Mouse (Mus musculus) kidney, embryonic 15.5 days (tissue): Measurements from ENCODE around the gene Hnrnpa3. TPM values are rescaled to one million over a fixed set of nuclear protein-coding genes. Genes with fewer than 3 reads are reported as not detected.

Experiments
- ATAC-seq: fragments of 200-750 bp; cut with Nextera tagmentation; replicated peaks from 2 replicates; pipeline ENCODE4 v1.8.0; 2017; ENCODE audit warnings: moderate TSS enrichment; ENCODE audit not compliant: low FRiP score
- H3K27ac ChIP-seq: fragments of 300-500 bp; sonication (generic); 2 replicates; pipeline ENCODE4 v1.5.1; 2015; ENCODE audit warnings: mild to moderate bottlenecking, inconsistent platforms
- H3K27me3 ChIP-seq: fragments of 300-500 bp; sonication (generic); 2 replicates; pipeline ENCODE4 v1.6.1; 2015; ENCODE audit warnings: inconsistent platforms
- H3K36me3 ChIP-seq: fragments of 300-500 bp; sonication (generic); 2 replicates; pipeline ENCODE4 v1.6.1; 2015; ENCODE audit warnings: inconsistent platforms
- H3K4me1 ChIP-seq: fragments of 300-500 bp; sonication (generic); 2 replicates; pipeline ENCODE4 v1.6.1; 2015; ENCODE audit warnings: inconsistent platforms
- H3K4me2 ChIP-seq: fragments of 300-500 bp; sonication (generic); 2 replicates; pipeline ENCODE4 v1.6.1; 2015; ENCODE audit warnings: moderate library complexity, mild to moderate bottlenecking, inconsistent platforms
- H3K4me3 ChIP-seq: fragments of 300-500 bp; sonication (generic); replicated peaks from 2 replicates; pipeline ENCODE4 v1.5.1; 2015; ENCODE audit warnings: mild to moderate bottlenecking, inconsistent platforms
- H3K9ac ChIP-seq: fragments of 300-500 bp; sonication (generic); 2 replicates; pipeline ENCODE4 v1.6.1; 2015; ENCODE audit warnings: mild to moderate bottlenecking, inconsistent platforms
- H3K9me3 ChIP-seq: fragments of 300-500 bp; sonication (generic); replicated peaks from 2 replicates; pipeline ENCODE4 v1.6.1; 2016; ENCODE audit warnings: inconsistent platforms
- WGBS: fragments of 180-500 bp; shearing (Covaris S2); methylation state at CpG from one replicate; pipeline ENCODE4 v1.1.7; 2015; ENCODE audit warnings: mixed read lengths; 5-methylcytosine and 5-hydroxymethylcytosine counted together
- polyA plus RNA-seq: library from polyadenylated mRNA; unstranded; fragments of >200 nt; fragmentation: Nextera tagmentation; extraction: Ambion mirVana; gene quantifications from 2 replicates; pipeline ENCODE4 v1.2.1, GENCODE M21; 2015

Gene Hnrnpa3
- polyA plus RNA-seq, 1 experiment from 2014 or later = 381 TPM

DNA sequence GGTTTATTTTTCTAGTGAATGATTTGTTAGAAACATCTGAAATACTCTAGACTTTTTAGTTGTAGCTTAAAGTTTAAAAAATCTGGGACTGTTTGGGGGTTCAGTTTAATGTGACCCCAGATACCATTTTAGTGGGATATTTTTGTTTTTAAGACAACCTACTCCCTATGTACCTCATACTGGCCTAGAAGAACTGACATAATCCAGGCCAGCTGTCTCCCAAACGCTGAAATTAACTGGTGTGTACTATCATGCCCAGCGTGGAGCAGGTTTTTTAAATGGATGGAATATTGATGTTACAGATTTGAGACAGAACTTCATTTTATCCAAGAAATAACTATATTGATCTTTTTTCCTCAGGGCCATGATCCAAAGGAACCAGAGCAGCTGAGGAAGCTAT lies 2.0 kb downstream of the Hnrnpa3 start:
- Histone ChIP-seq H3K27me3 (no peaks in the 10 kb centered on the region), H3K4me3 (peak overlapping the region; percentile 86), H3K9me3 (no peaks in the 10 kb centered on the region), H3K36me3 (peaks cover 39% of the 10 kb centered on the region), H3K27ac (no peak overlapping the region), H3K4me2 (peak overlapping the region; percentile 65), H3K9ac (peak overlapping the region; percentile 92), H3K4me1 (peaks cover 21% of the 10 kb centered on the region)
- ATAC-seq = no peak
- WGBS = 18% methylated on average over 2 of the region's 2 CpGs

DNA sequence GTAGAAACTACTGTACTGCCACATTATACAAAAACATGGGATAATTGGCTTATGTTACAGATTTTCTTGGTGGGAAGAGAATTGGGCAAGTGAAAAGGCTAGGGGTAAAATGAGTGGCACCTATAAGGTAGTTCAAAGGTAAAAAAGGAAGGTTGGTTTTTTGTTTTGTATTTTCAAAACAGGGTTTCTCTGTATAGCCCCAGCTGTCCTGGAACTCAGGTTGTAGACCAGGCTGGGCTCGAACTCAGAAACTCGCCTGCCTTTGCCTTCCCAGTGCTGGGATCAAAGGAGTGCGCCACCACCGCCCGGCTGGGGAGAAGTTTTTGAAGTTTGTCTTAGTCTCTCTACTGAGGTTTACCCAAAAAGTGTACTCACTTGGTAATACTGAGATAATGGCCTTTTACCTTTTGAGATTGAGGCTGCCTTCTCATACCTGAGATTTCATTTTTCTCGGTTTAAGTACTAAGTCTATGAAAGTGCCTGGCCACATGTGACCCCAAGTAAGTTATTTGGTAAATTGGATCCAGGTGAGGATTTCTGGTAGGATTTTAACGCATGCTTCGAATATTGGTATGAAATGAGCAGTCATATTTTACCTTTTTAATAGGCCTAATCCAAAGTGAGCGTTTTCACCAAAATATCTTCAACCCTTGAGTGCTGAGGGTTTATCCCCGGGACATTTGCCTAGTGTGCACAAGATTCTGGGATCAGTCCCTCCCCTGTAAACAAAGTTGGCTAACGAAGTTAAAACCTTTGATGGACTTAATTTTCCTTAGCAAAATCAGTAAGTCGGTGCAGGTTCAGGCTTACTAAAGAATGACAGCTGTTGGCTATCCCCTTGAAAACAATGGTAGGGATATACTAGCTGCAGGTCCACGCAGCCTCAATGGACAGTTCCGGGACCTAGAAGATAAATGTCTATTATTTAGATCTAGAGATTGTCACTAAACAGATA lies 10.7 kb downstream of the Hnrnpa3 start:
- Histone ChIP-seq H3K4me3 (no peak overlapping the region), H3K9ac (no peak overlapping the region), H3K27ac (no peak overlapping the region), H3K9me3 (no peaks in the 10 kb centered on the region), H3K4me1 (no peaks in the 10 kb centered on the region), H3K27me3 (no peaks in the 10 kb centered on the region), H3K36me3 (peaks cover 20% of the 10 kb centered on the region), H3K4me2 (no peak overlapping the region)
- WGBS = 49% methylated on average over 14 of the region's 14 CpGs
- ATAC-seq = no peak

DNA sequence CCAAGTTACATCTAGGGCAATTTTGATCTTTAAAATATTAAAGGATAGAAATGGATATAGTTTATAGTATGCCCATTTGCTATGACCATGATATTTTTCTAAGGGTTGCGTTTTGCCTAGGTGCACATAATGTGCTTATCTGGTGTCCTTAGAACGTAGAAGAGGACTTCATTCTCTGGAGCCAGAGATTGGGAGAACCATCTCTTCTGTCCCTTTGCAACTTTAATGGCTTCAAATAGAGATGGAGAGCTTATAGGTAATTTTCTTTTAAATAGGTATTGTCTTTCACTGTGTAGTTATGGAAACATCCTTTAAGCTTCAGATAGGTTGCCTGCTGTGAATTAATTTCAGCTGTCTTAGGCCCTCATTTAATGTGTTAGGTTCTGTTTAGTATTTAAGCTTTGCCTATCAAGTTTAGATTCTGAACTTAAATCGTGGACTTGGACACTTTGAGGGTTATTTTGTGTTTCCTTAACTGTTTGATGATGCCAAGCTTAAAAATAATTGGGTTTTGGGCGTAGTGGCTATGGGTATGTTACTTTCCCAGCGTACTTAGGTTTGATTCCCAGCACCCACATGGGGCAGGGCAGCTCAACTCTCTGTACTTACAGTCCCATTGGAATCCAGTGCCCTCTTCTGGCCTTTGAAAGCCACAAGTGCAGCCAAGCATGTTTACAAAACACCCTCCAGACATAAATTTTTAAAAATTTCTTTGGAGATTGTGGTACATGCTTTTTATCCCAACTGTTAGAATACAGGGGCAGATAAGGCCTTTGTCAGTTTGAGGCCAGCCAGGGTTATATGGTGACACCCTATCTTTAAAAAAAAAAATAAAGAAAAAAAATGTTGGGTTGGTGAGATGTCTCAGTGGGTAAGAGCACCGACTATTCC lies 11.6 kb downstream of the Hnrnpa3 start:
- ATAC-seq = no peak
- 81% methylated on average over 6 of the region's 6 CpGs for WGBS
- no peak overlapping the region for H3K27ac ChIP-seq
- H3K9ac ChIP-seq = no peak overlapping the region
- H3K36me3 ChIP-seq = peaks cover 20% of the 10 kb centered on the region
- no peak overlapping the region for H3K4me2 ChIP-seq
- H3K4me1 ChIP-seq = no peaks in the 10 kb centered on the region
- no peaks in the 10 kb centered on the region for H3K9me3 ChIP-seq
- H3K27me3 ChIP-seq = no peaks in the 10 kb centered on the region
- H3K4me3 ChIP-seq = no peak overlapping the region

DNA sequence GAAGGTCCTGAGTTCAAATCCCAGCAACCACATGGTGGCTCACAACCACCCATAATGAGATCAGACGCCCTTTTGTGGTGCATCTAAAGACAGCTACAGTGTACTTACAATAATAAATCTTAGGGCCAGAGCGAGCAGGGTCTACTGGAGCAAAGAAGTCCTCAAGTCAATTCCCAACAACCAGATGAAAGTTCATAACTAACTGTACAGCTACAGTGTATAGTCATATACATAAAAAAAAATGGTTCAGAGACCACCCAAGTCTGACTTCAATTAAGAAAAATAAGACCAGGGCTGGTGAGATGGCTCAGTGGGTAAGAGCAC lies 12.2 kb downstream of the Hnrnpa3 start:
- no peak for ATAC-seq
- H3K4me1 ChIP-seq = no peaks in the 10 kb centered on the region
- H3K36me3 ChIP-seq = peaks cover 26% of the 10 kb centered on the region
- H3K27me3 ChIP-seq = no peaks in the 10 kb centered on the region
- H3K9me3 ChIP-seq = no peaks in the 10 kb centered on the region
- no peak overlapping the region for H3K9ac ChIP-seq
- H3K4me3 ChIP-seq = no peak overlapping the region
- H3K4me2 ChIP-seq = no peak overlapping the region
- no peak overlapping the region for H3K27ac ChIP-seq
- 74% methylated on average over 2 of the region's 2 CpGs for WGBS

DNA sequence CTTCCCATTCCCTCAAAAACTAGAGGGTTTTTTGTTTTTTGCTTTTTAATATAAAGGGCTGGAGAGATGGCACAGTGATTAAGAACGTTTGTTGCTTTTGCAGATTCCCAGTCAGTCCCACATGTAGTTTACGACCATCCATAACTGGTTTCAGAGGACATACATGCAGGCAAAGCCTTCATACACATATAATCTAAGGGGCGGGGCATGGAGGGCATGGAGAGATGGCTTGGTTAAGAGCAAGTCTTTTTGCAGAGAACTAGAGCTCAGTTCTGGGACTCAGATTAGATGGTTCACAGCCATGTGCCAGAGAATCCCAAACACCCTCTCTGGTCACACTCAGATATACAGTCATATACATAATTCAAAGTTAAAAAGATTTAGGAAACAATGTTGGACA lies 13.5 kb downstream of the Hnrnpa3 start:
- H3K4me1 ChIP-seq = no peaks in the 10 kb centered on the region
- H3K27ac ChIP-seq = no peak overlapping the region
- no peak overlapping the region for H3K4me3 ChIP-seq
- no peak overlapping the region for H3K9ac ChIP-seq
- no peak overlapping the region for H3K4me2 ChIP-seq
- H3K36me3 ChIP-seq = peaks cover 39% of the 10 kb centered on the region
- ATAC-seq = no peak
- H3K9me3 ChIP-seq = no peaks in the 10 kb centered on the region
- 72% methylated on average over 3 of the region's 3 CpGs for WGBS
- no peaks in the 10 kb centered on the region for H3K27me3 ChIP-seq

DNA sequence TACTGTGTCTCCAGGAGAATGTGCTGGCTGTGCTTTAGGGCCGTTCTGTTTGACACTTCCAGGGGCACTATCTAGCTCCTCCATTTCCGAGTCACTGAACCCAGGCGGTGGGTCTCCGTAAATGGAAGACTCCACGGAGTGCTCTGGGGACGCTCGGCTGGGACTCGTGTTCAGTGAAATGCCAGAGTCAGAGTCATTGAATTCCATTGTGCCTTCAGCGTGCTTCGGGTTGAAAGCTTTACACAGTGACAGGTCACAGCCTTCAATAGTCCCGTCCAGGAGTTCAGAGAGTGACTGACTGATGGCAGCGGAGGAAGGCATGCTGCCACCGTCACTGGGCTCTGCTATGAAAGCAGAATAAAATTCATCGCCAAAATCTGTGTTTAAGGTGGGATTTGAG lies 17.5 kb downstream of the Hnrnpa3 start:
- Histone ChIP-seq H3K9me3 (no peaks in the 10 kb centered on the region), H3K27me3 (no peaks in the 10 kb centered on the region), H3K36me3 (peaks cover 55% of the 10 kb centered on the region), H3K4me3 (no peak overlapping the region), H3K4me2 (no peak overlapping the region), H3K27ac (no peak overlapping the region), H3K9ac (no peak overlapping the region), H3K4me1 (peaks cover 11% of the 10 kb centered on the region)
- WGBS = 70% methylated on average over 14 of the region's 14 CpGs
- ATAC-seq = no peak

DNA sequence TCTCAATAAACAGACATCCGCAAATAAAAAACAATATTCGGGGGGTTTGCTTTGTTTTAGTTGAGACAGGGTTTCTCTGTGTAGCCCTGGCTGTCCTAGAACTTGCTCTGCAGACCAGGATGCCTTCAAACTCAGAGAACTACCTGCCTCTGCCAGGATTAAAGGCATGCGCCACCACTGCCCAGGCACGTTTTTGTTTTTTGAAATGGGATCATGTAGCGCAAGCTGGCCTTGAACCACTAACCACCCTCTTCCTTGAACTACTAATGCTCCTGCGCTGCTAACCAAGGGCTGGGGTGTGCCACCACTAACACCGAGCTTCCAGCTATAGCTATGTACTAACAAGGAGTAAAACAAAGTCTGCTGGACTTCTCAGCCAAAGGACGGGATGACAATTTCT lies 20.9 kb downstream of the Hnrnpa3 start:
- no peaks in the 10 kb centered on the region for H3K9me3 ChIP-seq
- peaks cover 40% of the 10 kb centered on the region for H3K4me1 ChIP-seq
- ATAC-seq = no peak
- H3K4me2 ChIP-seq = no peak overlapping the region
- H3K27ac ChIP-seq = no peak overlapping the region
- WGBS = 93% methylated on average over 8 of the region's 8 CpGs
- H3K4me3 ChIP-seq = no peak overlapping the region
- H3K27me3 ChIP-seq = no peaks in the 10 kb centered on the region
- peaks cover 38% of the 10 kb centered on the region for H3K36me3 ChIP-seq
- H3K9ac ChIP-seq = no peak overlapping the region

DNA sequence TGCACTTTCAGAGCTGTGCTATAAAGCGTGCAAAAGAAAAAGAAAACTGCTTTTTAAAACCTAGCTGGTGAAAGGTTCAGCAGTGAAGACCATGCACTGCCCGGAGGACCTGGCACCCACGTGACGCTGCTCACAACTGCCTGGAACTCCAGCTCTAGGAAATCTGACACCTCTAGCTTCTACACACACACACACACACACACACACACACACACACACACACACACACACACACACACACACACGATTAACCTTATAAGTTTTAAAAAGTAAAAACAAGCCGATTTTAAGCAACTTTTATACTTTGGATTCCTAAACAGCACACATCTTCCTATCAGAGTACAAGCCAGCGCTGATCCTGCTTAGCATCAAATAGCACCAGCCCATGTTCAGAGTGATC lies 22.4 kb downstream of the Hnrnpa3 start:
- Histone ChIP-seq H3K4me1 (peaks cover 55% of the 10 kb centered on the region), H3K9me3 (no peaks in the 10 kb centered on the region), H3K9ac (no peak overlapping the region), H3K4me3 (no peak overlapping the region), H3K27me3 (no peaks in the 10 kb centered on the region), H3K27ac (peak overlapping the region; percentile 79), H3K4me2 (no peak overlapping the region), H3K36me3 (peaks cover 27% of the 10 kb centered on the region)
- ATAC-seq = peak; percentile 74
- 34% methylated on average over 7 of the region's 7 CpGs for WGBS

DNA sequence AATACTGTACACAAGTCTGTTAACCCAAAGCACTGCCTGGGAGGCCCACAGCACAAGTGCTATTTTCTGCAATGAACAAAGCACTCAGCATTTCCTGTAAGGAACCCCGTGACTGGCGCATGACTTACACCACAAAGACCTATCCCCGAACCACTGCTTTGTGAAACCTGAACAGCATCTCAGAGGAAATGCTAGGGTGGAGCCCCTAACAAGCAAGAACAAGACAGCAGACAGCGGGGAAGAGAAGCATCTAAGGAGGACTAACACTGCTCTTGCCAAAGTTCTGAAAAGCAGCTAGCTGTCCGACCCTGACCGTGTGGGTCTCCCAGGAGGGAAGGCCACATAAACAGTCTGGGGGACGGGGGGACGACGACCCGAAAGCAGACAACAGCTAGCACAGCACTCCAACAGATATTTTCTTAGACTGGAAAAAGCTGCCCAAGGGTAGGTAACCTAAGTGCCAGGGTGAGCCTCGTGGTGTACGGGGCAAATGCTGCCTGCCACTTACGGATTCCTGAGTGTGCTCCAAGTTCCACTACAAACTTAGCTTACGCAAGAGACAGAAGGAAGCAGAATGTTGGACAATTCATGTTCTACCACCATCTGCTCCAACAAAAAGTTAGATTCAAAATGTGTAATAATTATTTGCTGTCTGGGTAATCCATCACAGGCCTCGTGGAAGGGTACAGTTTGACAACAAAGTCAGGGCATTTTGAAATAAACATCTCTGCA lies 24.1 kb downstream of the Hnrnpa3 start:
- H3K27me3 ChIP-seq = no peaks in the 10 kb centered on the region
- H3K4me2 ChIP-seq = 0 out of 2 replicates have a peak overlapping the region, but pooled peaks have one; percentile 4
- H3K4me3 ChIP-seq = no peak overlapping the region
- 0 out of 2 replicates have a peak, but pooled peaks have one; percentile 33 for ATAC-seq
- WGBS = 53% methylated on average over 15 of the region's 15 CpGs
- H3K27ac ChIP-seq = peak overlapping the region; percentile 81
- H3K4me1 ChIP-seq = peaks cover 68% of the 10 kb centered on the region
- peaks cover 13% of the 10 kb centered on the region for H3K36me3 ChIP-seq
- no peaks in the 10 kb centered on the region for H3K9me3 ChIP-seq
- 0 out of 2 replicates have a peak overlapping the region, but pooled peaks have one; percentile 4 for H3K9ac ChIP-seq

DNA sequence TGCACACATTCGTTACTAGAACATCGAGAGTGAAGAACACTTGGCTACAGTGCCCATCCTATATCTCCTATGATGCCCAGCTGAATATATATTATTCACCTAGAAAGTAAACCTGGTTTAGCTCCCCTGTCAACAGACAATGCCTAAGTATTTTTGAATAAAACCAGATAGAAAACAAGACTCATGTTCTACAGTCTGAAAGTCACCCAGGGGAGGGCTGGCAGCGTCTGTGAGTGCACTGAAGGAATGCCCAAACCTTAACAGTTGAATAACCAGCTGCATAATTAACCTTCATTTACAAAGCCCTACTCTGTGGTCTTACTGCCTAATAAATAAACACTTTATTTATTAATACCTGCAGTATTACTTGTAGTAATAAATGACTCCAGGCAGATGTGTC lies 25.5 kb downstream of the Hnrnpa3 start:
- Histone ChIP-seq H3K4me3 (no peak overlapping the region), H3K27ac (no peak overlapping the region), H3K4me1 (peaks cover 78% of the 10 kb centered on the region), H3K9me3 (no peaks in the 10 kb centered on the region), H3K36me3 (no peaks in the 10 kb centered on the region), H3K9ac (no peak overlapping the region), H3K4me2 (no peak overlapping the region), H3K27me3 (no peaks in the 10 kb centered on the region)
- ATAC-seq = no peak
- 81% methylated on average over 3 of the region's 3 CpGs for WGBS

DNA sequence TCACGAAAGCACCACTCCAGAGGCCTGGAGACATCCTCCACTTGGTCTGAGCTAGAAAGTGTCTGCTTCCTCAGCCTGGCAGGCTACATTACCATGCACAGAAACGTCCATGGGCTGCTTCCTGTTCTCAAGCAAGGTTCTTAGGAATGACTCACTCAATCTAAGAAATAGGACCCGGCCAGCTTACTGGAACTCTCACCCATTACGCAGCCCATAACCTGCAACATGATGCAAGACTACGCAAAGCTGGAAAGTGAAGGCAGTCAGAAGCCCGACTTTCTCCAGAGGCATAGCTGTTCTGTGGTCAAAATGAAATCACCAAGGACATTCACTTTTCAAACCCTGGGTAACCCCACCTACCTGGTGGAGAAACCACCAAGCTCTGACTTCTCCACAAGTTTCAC lies 26.4 kb downstream of the Hnrnpa3 start:
- Histone ChIP-seq H3K4me1 (peaks cover 83% of the 10 kb centered on the region), H3K36me3 (no peaks in the 10 kb centered on the region), H3K27me3 (no peaks in the 10 kb centered on the region), H3K9me3 (no peaks in the 10 kb centered on the region), H3K27ac (peak overlapping the region; percentile 42), H3K4me3 (no peak overlapping the region), H3K9ac (0 out of 2 replicates have a peak overlapping the region, but pooled peaks have one; percentile 2), H3K4me2 (no peak overlapping the region)
- no peak for ATAC-seq
- 60% methylated on average over 6 of the region's 6 CpGs for WGBS
